Mouse (Mus musculus): ENCODE measurements around the gene 1700013H16Rik. TPM values are rescaled to one million over a fixed set of nuclear protein-coding genes. Genes with fewer than 3 reads are reported as not detected.
"Not testable (repeated sequence)": the region's sequence is repeated elsewhere in the genome, so short reads cannot be mapped to it uniquely, and the experiment has no call there.

1700013H16Rik gene
- not detected in 2 replicates for polyA plus RNA-seq (2016; fragmentation: Nextera tagmentation; extraction: Ambion mirVana)

- Histone ChIP-seq H3K9me3 (peaks cover 19% of the 10 kb centered on the region), H3K4me1 (replicated peaks) (no peaks in the 10 kb centered on the region), H3K4me3 (replicated peaks) (no peak within 1 kb of the TSS), H3K4me2 (no peak within 1 kb of the TSS), H3K9ac (replicated peaks) (no peak within 1 kb of the TSS), H3K27ac (no peak within 1 kb of the TSS), H3K27me3 (no peaks in the 10 kb centered on the region), H3K36me3 (no peaks in the 10 kb centered on the region)
- ATAC-seq (ENCODE audit: insufficient number of reproducible peaks, insufficient read depth, low FRiP score, low TSS enrichment, low read depth), result no peak
- WGBS, result 92% methylated on average over 16 of the region's 16 CpGs
Measured at GRCm38 (mm10) chrX:53757736-53758135, at the start of gene 1700013H16Rik. Gene 1700013H16Rik, minus strand, starts transcription at chrX:53757831.

GRCm38 (mm10) chrX:53799074-53799473 lies 41.4 kb upstream of the 1700013H16Rik start:
- H3K4me3 ChIP-seq (replicated peaks), result no peak overlapping the region
- whole genome bisulfite sequencing, result 40% methylated on average over 3 of the region's 3 CpGs
- no peaks in the 10 kb centered on the region for H3K27me3 ChIP-seq
- H3K9ac ChIP-seq (replicated peaks), result no peak overlapping the region
- H3K4me1 ChIP-seq (replicated peaks), result no peaks in the 10 kb centered on the region
- H3K27ac ChIP-seq, result no peak overlapping the region
- no peaks in the 10 kb centered on the region for H3K36me3 ChIP-seq
- no peak overlapping the region for H3K4me2 ChIP-seq
- ATAC-seq (ENCODE audit: insufficient number of reproducible peaks, insufficient read depth, low FRiP score, low TSS enrichment, low read depth), result no peak
- H3K9me3 ChIP-seq, result no peaks in the 10 kb centered on the region

- not testable (repeated sequence) for H3K27ac ChIP-seq; H3K4me2 ChIP-seq; H3K9me3 ChIP-seq; ATAC-seq (ENCODE audit: insufficient number of reproducible peaks, insufficient read depth, low FRiP score, low TSS enrichment, low read depth); H3K4me1 ChIP-seq (replicated peaks); H3K9ac ChIP-seq (replicated peaks); H3K4me3 ChIP-seq (replicated peaks); H3K36me3 ChIP-seq; H3K27me3 ChIP-seq
- 80% methylated on average over 11 of the region's 11 CpGs for WGBS
Measured at GRCm38 (mm10) chrX:53797519-53797918, 39.9 kb upstream of the 1700013H16Rik start, which contains the start of gene Xlr. Gene Xlr, minus strand, starts transcription at chrX:53797706.

- H3K9me3 ChIP-seq, result no peaks in the 10 kb centered on the region
- WGBS, result 90% methylated on average over 12 of the region's 12 CpGs
- no peaks in the 10 kb centered on the region for H3K36me3 ChIP-seq
- no peak for ATAC-seq (ENCODE audit: insufficient number of reproducible peaks, insufficient read depth, low FRiP score, low TSS enrichment, low read depth)
- H3K27ac ChIP-seq, result no peak within 1 kb of the TSS
- H3K4me2 ChIP-seq, result no peak within 1 kb of the TSS
- no peaks in the 10 kb centered on the region for H3K4me1 ChIP-seq (replicated peaks)
- H3K9ac ChIP-seq (replicated peaks), result no peak within 1 kb of the TSS
- H3K4me3 ChIP-seq (replicated peaks), result no peak within 1 kb of the TSS
- H3K27me3 ChIP-seq, result no peaks in the 10 kb centered on the region
Measured at GRCm38 (mm10) chrX:53776276-53776675, 18.6 kb upstream of the 1700013H16Rik start, which contains the start of gene Zfp36l3. Gene Zfp36l3, minus strand, starts transcription at chrX:53776394.

- Histone ChIP-seq H3K27me3 (no peaks in the 10 kb centered on the region), H3K27ac (no peak overlapping the region), H3K36me3 (no peaks in the 10 kb centered on the region), H3K4me2 (no peak overlapping the region), H3K4me1 (replicated peaks) (no peaks in the 10 kb centered on the region), H3K9me3 (peaks cover 17% of the 10 kb centered on the region), H3K4me3 (replicated peaks) (no peak overlapping the region), H3K9ac (replicated peaks) (no peak overlapping the region)
- WGBS, result 82% methylated on average over 1 of the region's 1 CpGs
- no peak for ATAC-seq (ENCODE audit: insufficient number of reproducible peaks, insufficient read depth, low FRiP score, low TSS enrichment, low read depth)
Measured at GRCm38 (mm10) chrX:53752851-53753250, 4.8 kb downstream of the 1700013H16Rik start.

GRCm38 (mm10) chrX:53728967-53729366 lies 28.7 kb downstream of the 1700013H16Rik start:
- WGBS, result 88% methylated on average over 2 of the region's 2 CpGs
- ATAC-seq (ENCODE audit: insufficient number of reproducible peaks, insufficient read depth, low FRiP score, low TSS enrichment, low read depth), result no peak
- Histone ChIP-seq H3K36me3 (no peaks in the 10 kb centered on the region), H3K27ac (no peak overlapping the region), H3K4me2 (no peak overlapping the region), H3K9me3 (no peaks in the 10 kb centered on the region), H3K4me1 (replicated peaks) (no peaks in the 10 kb centered on the region), H3K27me3 (no peaks in the 10 kb centered on the region), H3K9ac (replicated peaks) (no peak overlapping the region), H3K4me3 (replicated peaks) (no peak overlapping the region)

- Histone ChIP-seq H3K4me3 (replicated peaks) (no peak within 1 kb of the TSS), H3K4me2 (no peak within 1 kb of the TSS), H3K4me1 (replicated peaks) (no peaks in the 10 kb centered on the region), H3K27me3 (no peaks in the 10 kb centered on the region), H3K36me3 (no peaks in the 10 kb centered on the region), H3K9me3 (no peaks in the 10 kb centered on the region), H3K9ac (replicated peaks) (no peak within 1 kb of the TSS), H3K27ac (no peak within 1 kb of the TSS)
- WGBS, result 84% methylated on average over 11 of the region's 11 CpGs
- no peak for ATAC-seq (ENCODE audit: insufficient number of reproducible peaks, insufficient read depth, low FRiP score, low TSS enrichment, low read depth)
Measured at GRCm38 (mm10) chrX:53724596-53724995, 33.0 kb downstream of the 1700013H16Rik start, which contains the start of gene 4930502E18Rik. Gene 4930502E18Rik, plus strand, starts transcription at chrX:53724826.

- H3K27ac ChIP-seq, result peak overlapping the region; percentile 50; the same call in 1 of the 2 replicates
- H3K9ac ChIP-seq (replicated peaks), result peak overlapping the region; percentile 53; the same call in 1 of the 2 replicates
- peak overlapping the region; percentile 33 for H3K4me3 ChIP-seq (replicated peaks)
- peak overlapping the region; percentile 49 for H3K4me2 ChIP-seq
- no peaks in the 10 kb centered on the region for H3K27me3 ChIP-seq
- ATAC-seq (ENCODE audit: insufficient number of reproducible peaks, insufficient read depth, low FRiP score, low TSS enrichment, low read depth), result peak; percentile 64
- WGBS, result 15% methylated on average over 46 of the region's 49 CpGs
- H3K4me1 ChIP-seq (replicated peaks), result no peaks in the 10 kb centered on the region
- H3K36me3 ChIP-seq, result no peaks in the 10 kb centered on the region
- no peaks in the 10 kb centered on the region for H3K9me3 ChIP-seq
Measured at GRCm38 (mm10) chrX:53716323-53717182, 41.1 kb downstream of the 1700013H16Rik start.

GRCm38 (mm10) chrX:53715942-53716322 lies 41.7 kb downstream of the 1700013H16Rik start:
- peak overlapping the region; percentile 49 for H3K4me2 ChIP-seq
- H3K9ac ChIP-seq (replicated peaks), result peak overlapping the region; percentile 53; the same call in 1 of the 2 replicates
- no peak for ATAC-seq (ENCODE audit: insufficient number of reproducible peaks, insufficient read depth, low FRiP score, low TSS enrichment, low read depth)
- no peaks in the 10 kb centered on the region for H3K27me3 ChIP-seq
- no peaks in the 10 kb centered on the region for H3K36me3 ChIP-seq
- WGBS, result 40% methylated on average over 2 of the region's 2 CpGs
- no peaks in the 10 kb centered on the region for H3K9me3 ChIP-seq
- H3K4me1 ChIP-seq (replicated peaks), result no peaks in the 10 kb centered on the region
- H3K4me3 ChIP-seq (replicated peaks), result peak overlapping the region; percentile 33
- H3K27ac ChIP-seq, result no peak overlapping the region; the same call in 1 of the 2 replicates

GRCm38 (mm10) chrX:53702673-53703072 lies 55.0 kb downstream of the 1700013H16Rik start:
- no peaks in the 10 kb centered on the region for H3K27me3 ChIP-seq
- no peaks in the 10 kb centered on the region for H3K4me1 ChIP-seq (replicated peaks)
- no peaks in the 10 kb centered on the region for H3K36me3 ChIP-seq
- H3K27ac ChIP-seq, result no peak overlapping the region
- no peak overlapping the region for H3K9ac ChIP-seq (replicated peaks)
- no peak overlapping the region for H3K4me2 ChIP-seq
- no peaks in the 10 kb centered on the region for H3K9me3 ChIP-seq
- ATAC-seq (ENCODE audit: insufficient number of reproducible peaks, insufficient read depth, low FRiP score, low TSS enrichment, low read depth), result no peak
- H3K4me3 ChIP-seq (replicated peaks), result no peak overlapping the region
- WGBS, result 76% methylated on average over 3 of the region's 3 CpGs

GRCm38 (mm10) chrX:53699225-53699624 lies 58.4 kb downstream of the 1700013H16Rik start:
- WGBS, result 85% methylated on average over 2 of the region's 2 CpGs
- Histone ChIP-seq H3K4me3 (replicated peaks) (no peak overlapping the region), H3K4me2 (no peak overlapping the region), H3K27me3 (no peaks in the 10 kb centered on the region), H3K9me3 (no peaks in the 10 kb centered on the region), H3K4me1 (replicated peaks) (no peaks in the 10 kb centered on the region), H3K36me3 (no peaks in the 10 kb centered on the region), H3K27ac (no peak overlapping the region), H3K9ac (replicated peaks) (no peak overlapping the region)
- no peak for ATAC-seq (ENCODE audit: insufficient number of reproducible peaks, insufficient read depth, low FRiP score, low TSS enrichment, low read depth)
